In genomic region chr9:97544359-97544758, GRCm38 (mm10) we compare ENCODE assay signal across 26 mouse cellular contexts.
"Had no signal": no experiment of that assay in that cellular context is flagged by ENCODE, and none has a peak within 500 bp of the region (broad histone marks: within the 10 kb centered on the region; RNA-seq: fewer than 3 reads in every experiment).

No protein-coding gene starts in this region.

- DNase-seq: gastrocnemius, adult 2 months; gastrocnemius, postnatal 10 days; gastrocnemius, postnatal 25 days; heart, postnatal 36 days; kidney, adult 18-20 months; kidney, adult 8-10 months; kidney, postnatal 10 days; kidney, postnatal 25 days; kidney, postnatal 4 days; liver; liver, embryonic 13.5 days had no signal

- H3K4me1 ChIP-seq: hindbrain, embryonic 12.5 days; intestine, embryonic 15.5 days; limb, embryonic 10.5 days; limb, embryonic 12.5 days; liver, embryonic 13.5 days; liver, embryonic 15.5 days had no signal

- H3K9ac ChIP-seq: hindbrain, embryonic 12.5 days; hindbrain, embryonic 14.5 days; intestine, embryonic 15.5 days; limb, embryonic 12.5 days; liver, embryonic 13.5 days; liver, embryonic 15.5 days had no signal

- ATAC-seq: forebrain, embryonic 16.5 days; hindbrain, embryonic 16.5 days; inflammation-experienced regulatory T-cells, adult 6 months; intestine, embryonic 15.5 days; intestine, postnatal 0 days had no signal

- H3K9me3 ChIP-seq: hindbrain, embryonic 10.5 days; hindbrain, embryonic 12.5 days; intestine, embryonic 15.5 days; limb, embryonic 10.5 days; limb, embryonic 12.5 days; liver, embryonic 13.5 days; liver, embryonic 15.5 days had no signal

- H3K4me2 ChIP-seq: heart, embryonic 11.5 days; hindbrain, embryonic 12.5 days; hindbrain, embryonic 14.5 days; intestine, embryonic 15.5 days; limb, embryonic 12.5 days; liver, embryonic 11.5 days; liver, embryonic 13.5 days; liver, embryonic 15.5 days had no signal

- H3K36me3 ChIP-seq: hindbrain, embryonic 10.5 days; hindbrain, embryonic 12.5 days; intestine, embryonic 15.5 days; limb, embryonic 10.5 days; limb, embryonic 12.5 days; liver, embryonic 13.5 days; liver, embryonic 15.5 days had no signal

- H3K27me3 ChIP-seq: hindbrain, embryonic 12.5 days; intestine, embryonic 15.5 days; limb, embryonic 12.5 days; liver, embryonic 13.5 days; liver, embryonic 15.5 days had no signal

- H3K4me3 ChIP-seq: gastrocnemius, adult 2 months; hindbrain, embryonic 10.5 days; hindbrain, embryonic 12.5 days; intestine, embryonic 15.5 days; layer of hippocampus, adult 2 months; left cerebral cortex, adult 2 months; limb, embryonic 10.5 days; limb, embryonic 12.5 days; liver, embryonic 13.5 days; liver, embryonic 15.5 days had no signal

- H3K27ac ChIP-seq: gastrocnemius, adult 2 months; hindbrain, embryonic 10.5 days; hindbrain, embryonic 12.5 days; hindbrain, embryonic 14.5 days; intestine, embryonic 15.5 days; layer of hippocampus, adult 2 months; left cerebral cortex, adult 2 months; limb, embryonic 10.5 days; limb, embryonic 12.5 days; liver, embryonic 13.5 days; liver, embryonic 15.5 days had no signal
